Mouse (Mus musculus) testis, adult 2 months (tissue): ENCODE results near the gene Misp. TPM values are rescaled to one million over a fixed set of nuclear protein-coding genes. Genes with fewer than 3 reads are reported as not detected.

Experiments
- H3K27ac ChIP-seq: fragments of 200-500 bp; 2 replicates; pipeline ENCODE4 v1.5.1; 2012; ENCODE audit warnings: low read depth, low read length; ENCODE audit not compliant: control insufficient read depth, insufficient read depth
- H3K27me3 ChIP-seq: fragments of 200-500 bp; 2 replicates; pipeline ENCODE4 v1.6.1; 2012; ENCODE audit warnings: mild to moderate bottlenecking, low read length, moderate library complexity; ENCODE audit not compliant: control insufficient read depth, insufficient read depth
- H3K36me3 ChIP-seq: fragments of 200-500 bp; 2 replicates; pipeline ENCODE4 v1.6.1; 2012; ENCODE audit warnings: mild to moderate bottlenecking, low read length; ENCODE audit not compliant: control insufficient read depth, insufficient read depth
- H3K4me1 ChIP-seq: fragments of 200-500 bp; 2 replicates; pipeline ENCODE4 v1.6.1; 2012; ENCODE audit warnings: low read length; ENCODE audit not compliant: control insufficient read depth, insufficient read depth
- H3K4me3 ChIP-seq: fragments of 200-500 bp; 2 replicates; pipeline ENCODE4 v1.5.1; 2012; ENCODE audit warnings: low read depth, mild to moderate bottlenecking, low read length, moderate library complexity, mixed read lengths; ENCODE audit not compliant: control insufficient read depth
- CTCF ChIP-seq: fragments of 200-500 bp; IDR thresholded peaks from 2 replicates; pipeline ENCODE4 v1.5.1; 2012; ENCODE audit warnings: low read depth, mild to moderate bottlenecking, inconsistent platforms, low read length, moderate library complexity; ENCODE audit not compliant: control insufficient read depth, insufficient read depth, insufficient replicate concordance
- POLR2A ChIP-seq: fragments of 200-500 bp; IDR thresholded peaks from 2 replicates; pipeline ENCODE4 v1.6.1; 2012; ENCODE audit warnings: low read depth, mild to moderate bottlenecking, inconsistent platforms, low read length, moderate library complexity; ENCODE audit not compliant: control insufficient read depth
- polyA plus RNA-seq: library from polyadenylated mRNA; depleted of rRNA; stranded (reverse); fragments of >200 nt; gene quantifications from 2 replicates; pipeline ENCODE4 v1.2.3, GENCODE M21; 2012

Gene Misp
- polyA plus RNA-seq, 1 experiment: 0.27 TPM

GRCm38 (mm10) chr10:79779784-79780663 lies 40.8 kb upstream of the Misp start:
- Histone ChIP-seq H3K27me3 (no peaks in the 10 kb centered on the region), H3K27ac (peak overlapping the region; percentile 3), H3K36me3 (no peaks in the 10 kb centered on the region), H3K4me1 (peaks cover 29% of the 10 kb centered on the region), H3K4me3 (peak overlapping the region; percentile 73)
- TF ChIP-seq CTCF: peak; percentile 92
- TF ChIP-seq POLR2A: no peak

GRCm38 (mm10) chr10:79780664-79781015 lies 40.1 kb upstream of the Misp start:
- peak overlapping the region; percentile 3; the same call in 1 of the 2 replicates for H3K27ac ChIP-seq
- H3K36me3 ChIP-seq: no peaks in the 10 kb centered on the region
- TF ChIP-seq CTCF: no peak
- TF ChIP-seq POLR2A: no peak
- H3K4me3 ChIP-seq: peak overlapping the region; percentile 73
- H3K27me3 ChIP-seq: no peaks in the 10 kb centered on the region
- peaks cover 29% of the 10 kb centered on the region for H3K4me1 ChIP-seq

- peaks cover 29% of the 10 kb centered on the region for H3K4me1 ChIP-seq
- no peak for TF ChIP-seq POLR2A
- TF ChIP-seq CTCF: no peak
- H3K27ac ChIP-seq: no peak overlapping the region
- H3K4me3 ChIP-seq: no peak overlapping the region; the same call in 1 of the 2 replicates
- no peaks in the 10 kb centered on the region for H3K27me3 ChIP-seq
- H3K36me3 ChIP-seq: no peaks in the 10 kb centered on the region
Observed at GRCm38 (mm10) chr10:79781139-79781538, 39.6 kb upstream of the Misp start.

GRCm38 (mm10) chr10:79781956-79782355 lies 38.8 kb upstream of the Misp start:
- Histone ChIP-seq H3K27ac (no peak overlapping the region), H3K36me3 (no peaks in the 10 kb centered on the region), H3K4me1 (peaks cover 24% of the 10 kb centered on the region), H3K4me3 (no peak overlapping the region), H3K27me3 (no peaks in the 10 kb centered on the region)
- TF ChIP-seq CTCF: no peak
- TF ChIP-seq POLR2A: no peak

GRCm38 (mm10) chr10:79783050-79783449 lies 37.7 kb upstream of the Misp start:
- no peak overlapping the region for H3K4me3 ChIP-seq
- H3K4me1 ChIP-seq: peaks cover 16% of the 10 kb centered on the region
- H3K36me3 ChIP-seq: no peaks in the 10 kb centered on the region
- no peak overlapping the region for H3K27ac ChIP-seq
- no peaks in the 10 kb centered on the region for H3K27me3 ChIP-seq
- TF ChIP-seq CTCF (no peak; the same call in 1 of the 2 replicates), POLR2A (no peak)

GRCm38 (mm10) chr10:79783920-79784800 lies 36.6 kb upstream of the Misp start:
- Histone ChIP-seq H3K27ac (no peak overlapping the region), H3K4me1 (peaks cover 15% of the 10 kb centered on the region), H3K36me3 (no peaks in the 10 kb centered on the region), H3K27me3 (no peaks in the 10 kb centered on the region), H3K4me3 (no peak overlapping the region)
- TF ChIP-seq POLR2A: no peak
- TF ChIP-seq CTCF: peak; percentile 37; the same call in 1 of the 2 replicates
